ENCODE assay signal across 13 mouse cellular contexts in genomic region chr4:95094700-95095113, GRCm38 (mm10). TPM values are rescaled to one million over a fixed set of nuclear protein-coding genes. Genes with fewer than 3 reads are reported as not detected.
DNase-seq lines count a peak whose midpoint lies in the region; ATAC-seq lines count a peak whose summit lies in the region.
"Had no signal": no experiment of that assay in that cellular context is flagged by ENCODE, and none has a peak within 500 bp of the region (broad histone marks: within the 10 kb centered on the region; RNA-seq: fewer than 3 reads in every experiment).

No protein-coding gene starts in this region.

- H3K4me3 ChIP-seq in heart, embryonic 15.5 days: no peak overlapping the region
- H3K4me3 ChIP-seq: forebrain, embryonic 13.5 days; limb, embryonic 12.5 days; midbrain, embryonic 15.5 days had no signal

- ATAC-seq in heart, embryonic 15.5 days (replicated peaks; ENCODE audit: insufficient number of reproducible peaks, insufficient read depth, low FRiP score, low read depth): no peak
- ATAC-seq: activated CD4-positive, CD25-positive, alpha-beta regulatory T cell, adult 4 months; forebrain, embryonic 13.5 days; midbrain, embryonic 15.5 days had no signal

- H3K36me3 ChIP-seq in heart, embryonic 15.5 days: no peaks in the 10 kb centered on the region
- H3K36me3 ChIP-seq: limb, embryonic 12.5 days; midbrain, embryonic 15.5 days had no signal

- H3K27ac ChIP-seq in heart, embryonic 15.5 days: peak overlapping the region; percentile 42; the same call in 1 of the 2 replicates
- H3K27ac ChIP-seq: forebrain, embryonic 13.5 days; limb, embryonic 12.5 days; midbrain, embryonic 15.5 days had no signal

- H3K4me1 ChIP-seq in heart, embryonic 15.5 days (replicated peaks): peaks cover 11% of the 10 kb centered on the region
- H3K4me1 ChIP-seq: forebrain, embryonic 13.5 days; midbrain, embryonic 15.5 days had no signal

- no peak overlapping the region for H3K9ac ChIP-seq in heart, embryonic 15.5 days
- H3K9ac ChIP-seq: forebrain, embryonic 13.5 days; midbrain, embryonic 15.5 days had no signal

- DNase-seq in heart, adult 18-20 months: peak; percentile 40 to 72
- no peak for DNase-seq in heart, postnatal 14 days
- peak; percentile 76 for DNase-seq in 416B (ENCODE audit: low read depth)
- peak; percentile 84 for DNase-seq in lung, postnatal 25 days (ENCODE audit: low spot score)
- no peak for DNase-seq in thymus, postnatal 25 days
- DNase-seq in yolk sac, embryonic 10.5 days (ENCODE audit: low spot score): no peak
- DNase-seq in ovary, adult 18-20 months (ENCODE audit: low spot score): no peak
- DNase-seq: cerebellum, adult 9-10 months had no signal

- WGBS in heart, embryonic 15.5 days: 47% methylated on average over 4 of the region's 4 CpGs

- H3K27me3 ChIP-seq in heart, embryonic 15.5 days: no peaks in the 10 kb centered on the region
- H3K27me3 ChIP-seq: limb, embryonic 12.5 days; midbrain, embryonic 15.5 days had no signal

- no peaks in the 10 kb centered on the region for H3K9me3 ChIP-seq in heart, embryonic 15.5 days (replicated peaks)
- H3K9me3 ChIP-seq: forebrain, embryonic 13.5 days; limb, embryonic 12.5 days; midbrain, embryonic 15.5 days had no signal

- intact Hi-C loops in heart, postnatal 14 days (cut with DNase I): loop anchor here (5.0 kb wide), 1 partner anchor 58 kb away; no protein-coding TSS in a partner anchor

- H3K4me2 ChIP-seq in heart, embryonic 15.5 days: no peak overlapping the region
- H3K4me2 ChIP-seq: forebrain, embryonic 13.5 days; limb, embryonic 12.5 days; midbrain, embryonic 15.5 days had no signal

RNA-seq across cellular contexts. Expression of gene Jun, which starts 42.7 kb away (rescaled TPM):
- total RNA-seq in heart, adult 18-20 months (2021): 10 to 100 TPM; 56.1 to 67.7 TPM
- 10 to 100 TPM; 58.3 to 72.6 TPM for total RNA-seq in heart, postnatal 14 days (2021)
- polyA plus RNA-seq in heart, embryonic 15.5 days (2015; fragmentation: Nextera tagmentation; extraction: Ambion mirVana): 70.7 and 75.5 TPM in 2 replicates

Comparison
In these comparisons a context has a peak if more than half of its experiments do, and no peak if none do; other contexts are left out.
1. DNase-seq: peak in heart, adult 18-20 months (2 of 2), 416B (single experiment) and lung, postnatal 25 days (single experiment); none in heart, postnatal 14 days (0 of 2), thymus, postnatal 25 days (single experiment), yolk sac, embryonic 10.5 days (single experiment) and ovary, adult 18-20 months (single experiment).